Mouse (Mus musculus) cerebellum, postnatal 4 days (tissue): ENCODE data around the gene Hs1bp3.
A peak's percentile ranks its signal among the peaks of the same experiment; 100 is the strongest.

ENCODE experiments used
- DNase-seq, 2 experiments: peaks; one replicate each; pipeline ENCODE4 v3.0.0; 2022; ENCODE audit warnings: low spot score in 2 of 2, mixed read lengths in 1 of 2

Hs1bp3 gene

GRCm38 (mm10) chr12:8301841-8302431 lies 11.3 kb upstream of the Hs1bp3 start, which contains the start of gene Gdf7:
TSS of gene Gdf7 (minus strand) at chr12:8301954.
- DNase-seq: no peak

GRCm38 (mm10) chr12:8305258-8305657 lies 8.0 kb upstream of the Hs1bp3 start:
- no peak for DNase-seq

- peak in 1 of 2 experiments; percentile 69 for DNase-seq
Measured at GRCm38 (mm10) chr12:8306432-8306831, 6.8 kb upstream of the Hs1bp3 start.

GRCm38 (mm10) chr12:8306910-8307309 lies 6.3 kb upstream of the Hs1bp3 start:
- DNase-seq: no peak

GRCm38 (mm10) chr12:8310992-8311391 lies 2.2 kb upstream of the Hs1bp3 start:
- DNase-seq: no peak

GRCm38 (mm10) chr12:8312266-8312665 lies 966 bp upstream of the Hs1bp3 start:
- no peak for DNase-seq

GRCm38 (mm10) chr12:8313773-8314172 lies 541 bp downstream of the Hs1bp3 start:
- no peak for DNase-seq

- no peak for DNase-seq
Measured at GRCm38 (mm10) chr12:8316541-8316940, 3.3 kb downstream of the Hs1bp3 start.

GRCm38 (mm10) chr12:8320084-8320713 lies 7.0 kb downstream of the Hs1bp3 start:
- peak; percentile 81 to 89 for DNase-seq

- DNase-seq: no peak
Measured at GRCm38 (mm10) chr12:8321506-8321905, 8.3 kb downstream of the Hs1bp3 start.

- DNase-seq: no peak
Measured at GRCm38 (mm10) chr12:8324086-8324485, 10.9 kb downstream of the Hs1bp3 start.

- DNase-seq: no peak
Measured at GRCm38 (mm10) chr12:8325245-8325942, 12.2 kb downstream of the Hs1bp3 start.

- peak in 1 of 2 experiments; percentile 47 for DNase-seq
Measured at GRCm38 (mm10) chr12:8325943-8326522, 12.8 kb downstream of the Hs1bp3 start.

- peak; percentile 98 for DNase-seq
Measured at GRCm38 (mm10) chr12:8326825-8327674, 13.8 kb downstream of the Hs1bp3 start.

GRCm38 (mm10) chr12:8327675-8328053 lies 14.4 kb downstream of the Hs1bp3 start:
- no peak for DNase-seq

- DNase-seq: no peak
Measured at GRCm38 (mm10) chr12:8329236-8329635, 16.0 kb downstream of the Hs1bp3 start.

GRCm38 (mm10) chr12:8331489-8332173 lies 18.4 kb downstream of the Hs1bp3 start:
- DNase-seq: peak in 1 of 2 experiments; percentile 74

GRCm38 (mm10) chr12:8332174-8332542 lies 18.9 kb downstream of the Hs1bp3 start:
- DNase-seq: no peak

- no peak for DNase-seq
Measured at GRCm38 (mm10) chr12:8333617-8334016, 20.4 kb downstream of the Hs1bp3 start.

GRCm38 (mm10) chr12:8334261-8334660 lies 21.0 kb downstream of the Hs1bp3 start:
- no peak for DNase-seq

- DNase-seq: no peak
Measured at GRCm38 (mm10) chr12:8335503-8335902, 22.3 kb downstream of the Hs1bp3 start.
